In genomic region chr1:131062821-131063220, GRCm38 (mm10) we compare ENCODE assay signal across 9 mouse cellular contexts. TPM values are rescaled to one million over a fixed set of nuclear protein-coding genes. Genes with fewer than 3 reads are reported as not detected.
A peak's percentile ranks its signal among the peaks of the same experiment; 100 is the strongest.
DNase-seq lines count a peak whose midpoint lies in the region; ATAC-seq lines count a peak whose summit lies in the region.
"Had no signal": no experiment of that assay in that cellular context is flagged by ENCODE, and none has a peak within 500 bp of the region (broad histone marks: within the 10 kb centered on the region; RNA-seq: fewer than 3 reads in every experiment).

No protein-coding gene starts in this region.

- H3K27me3 ChIP-seq in neural tube, embryonic 13.5 days, result no peaks in the 10 kb centered on the region
- H3K27me3 ChIP-seq in heart, embryonic 13.5 days (replicated peaks), result no peaks in the 10 kb centered on the region
- H3K27me3 ChIP-seq in limb, embryonic 13.5 days, result no peaks in the 10 kb centered on the region

- no peak overlapping the region for H3K4me3 ChIP-seq in neural tube, embryonic 13.5 days
- H3K4me3 ChIP-seq in heart, embryonic 13.5 days, result no peak overlapping the region
- H3K4me3 ChIP-seq in limb, embryonic 13.5 days, result no peak overlapping the region

- peaks cover 59% of the 10 kb centered on the region for H3K4me1 ChIP-seq in neural tube, embryonic 13.5 days (replicated peaks)
- H3K4me1 ChIP-seq in heart, embryonic 13.5 days, result peaks cover 76% of the 10 kb centered on the region
- H3K4me1 ChIP-seq in limb, embryonic 13.5 days, result peaks cover 59% of the 10 kb centered on the region

- no peak overlapping the region for H3K4me2 ChIP-seq in neural tube, embryonic 13.5 days
- H3K4me2 ChIP-seq in heart, embryonic 13.5 days, result peak overlapping the region; percentile 42
- no peak overlapping the region for H3K4me2 ChIP-seq in limb, embryonic 13.5 days (replicated peaks)

- no peak for DNase-seq in neural tube, embryonic 10.5 days (ENCODE audit: extremely low spot score, low spot score)
- no peak for DNase-seq in thymus, postnatal 14 days
- no peak for DNase-seq in spleen, postnatal 4 days (ENCODE audit: low spot score in 2 of 2)

- H3K27ac ChIP-seq in neural tube, embryonic 13.5 days (replicated peaks), result 0 out of 2 replicates have a peak overlapping the region, but pooled peaks have one; percentile 23
- H3K27ac ChIP-seq in heart, embryonic 13.5 days (replicated peaks), result peak overlapping the region; percentile 90
- H3K27ac ChIP-seq in limb, embryonic 13.5 days, result peak overlapping the region; percentile 28; the same call in 1 of the 2 replicates

- peak; percentile 25; the same call in 1 of the 2 replicates for ATAC-seq in neural tube, embryonic 13.5 days (ENCODE audit: low read depth)
- ATAC-seq in heart, embryonic 13.5 days (ENCODE audit: extremely low read depth, insufficient number of reproducible peaks, low FRiP score, low TSS enrichment), result peak; percentile 48; the same call in 1 of the 2 replicates
- peak; percentile 42 for ATAC-seq in limb, embryonic 13.5 days (ENCODE audit: low FRiP score, low read depth)
- ATAC-seq in megakaryocyte-erythroid progenitor cell, adult 5-6 weeks (replicated peaks; ENCODE audit: low FRiP score, low TSS enrichment, poor library complexity, severe bottlenecking), result no peak
- no peak for ATAC-seq in activated CD4-positive, CD25-positive, alpha-beta regulatory T cell, adult 4 months

- H3K9me3 ChIP-seq in neural tube, embryonic 13.5 days, result no peaks in the 10 kb centered on the region
- no peaks in the 10 kb centered on the region for H3K9me3 ChIP-seq in heart, embryonic 13.5 days
- H3K9me3 ChIP-seq in limb, embryonic 13.5 days, result no peaks in the 10 kb centered on the region

- H3K36me3 ChIP-seq in neural tube, embryonic 13.5 days, result peaks cover 6% of the 10 kb centered on the region
- peaks cover 21% of the 10 kb centered on the region for H3K36me3 ChIP-seq in heart, embryonic 13.5 days
- H3K36me3 ChIP-seq in limb, embryonic 13.5 days, result peaks cover 22% of the 10 kb centered on the region

- H3K9ac ChIP-seq in neural tube, embryonic 13.5 days, result no peak overlapping the region
- H3K9ac ChIP-seq in heart, embryonic 13.5 days, result peak overlapping the region; percentile 57
- H3K9ac ChIP-seq in limb, embryonic 13.5 days, result no peak overlapping the region; the same call in 1 of the 2 replicates

- WGBS in neural tube, embryonic 13.5 days, result 68% methylated on average over 6 of the region's 6 CpGs
- 44% methylated on average over 6 of the region's 6 CpGs for WGBS in heart, embryonic 13.5 days
- WGBS in limb, embryonic 13.5 days, result 75% methylated on average over 6 of the region's 6 CpGs

RNA-seq across cellular contexts. Expression of gene Mapkapk2, which starts 34.8 kb away (rescaled TPM):
- 22.3 and 22.7 TPM in 2 replicates for polyA plus RNA-seq in neural tube, embryonic 13.5 days (2015; fragmentation: Nextera tagmentation; extraction: Ambion mirVana)
- polyA plus RNA-seq in heart, embryonic 13.5 days (2015; fragmentation: Nextera tagmentation; extraction: Ambion mirVana), result 60.0 and 62.0 TPM in 2 replicates
- polyA plus RNA-seq in limb, embryonic 13.5 days (2015; fragmentation: Nextera tagmentation; extraction: Ambion mirVana), result 42.7 and 43.3 TPM in 2 replicates
- total RNA-seq in megakaryocyte-erythroid progenitor cell, adult 5-6 weeks (2014; fragmentation: Nextera tagmentation), result 43.1 and 46.2 TPM in 2 replicates
- 37.1 and 42.6 TPM in 2 replicates for total RNA-seq in megakaryocyte-erythroid progenitor cell, adult 5-6 weeks (2017)
- polyA plus RNA-seq in activated CD4-positive, CD25-positive, alpha-beta regulatory T cell, adult 4 months (2017; shearing (Covaris generic)), result 10 to 100 TPM; 11.5 to 11.9 TPM

RNA-seq across cellular contexts. Expression of gene Il10, which starts 43.2 kb away (rescaled TPM):
- not detected in 2 replicates for polyA plus RNA-seq in neural tube, embryonic 13.5 days (2015; fragmentation: Nextera tagmentation; extraction: Ambion mirVana)
- polyA plus RNA-seq in heart, embryonic 13.5 days (2015; fragmentation: Nextera tagmentation; extraction: Ambion mirVana), result not detected in 2 replicates
- 0.10 TPM in 1 of 2 replicates, not detected in the other for polyA plus RNA-seq in limb, embryonic 13.5 days (2015; fragmentation: Nextera tagmentation; extraction: Ambion mirVana)
- total RNA-seq in megakaryocyte-erythroid progenitor cell, adult 5-6 weeks (2014; fragmentation: Nextera tagmentation), result not detected in 2 replicates
- not detected in 2 replicates for total RNA-seq in megakaryocyte-erythroid progenitor cell, adult 5-6 weeks (2017)
- 10 to 100 TPM; 10.6 to 13.8 TPM for polyA plus RNA-seq in activated CD4-positive, CD25-positive, alpha-beta regulatory T cell, adult 4 months (2017; shearing (Covaris generic))
- total RNA-seq: layer of hippocampus, postnatal 14 days had no signal

Comparison
In these comparisons a context has a peak if more than half of its experiments do, and no peak if none do; other contexts are left out.
1. ATAC-seq: peak in neural tube, embryonic 13.5 days (single experiment), heart, embryonic 13.5 days (single experiment) and limb, embryonic 13.5 days (single experiment); none in megakaryocyte-erythroid progenitor cell, adult 5-6 weeks (single experiment) and activated CD4-positive, CD25-positive, alpha-beta regulatory T cell, adult 4 months (single experiment).
2. H3K27ac ChIP-seq: peak in every context shown above with its lines; median percentile 90 in heart, embryonic 13.5 days; 28 in limb, embryonic 13.5 days; 23 in neural tube, embryonic 13.5 days.
3. RNA of gene Il10, which starts 43.2 kb away (polyA plus RNA-seq): 10.6 to 13.8 TPM in activated CD4-positive, CD25-positive, alpha-beta regulatory T cell, adult 4 months; 0.10 TPM in limb, embryonic 13.5 days, not detected in neural tube, embryonic 13.5 days and not detected in heart, embryonic 13.5 days; every median in the first group is over 10 times any median in the second.